Comparison of ENCODE assay signal across 8 mouse cellular contexts in the genomic region with DNA sequence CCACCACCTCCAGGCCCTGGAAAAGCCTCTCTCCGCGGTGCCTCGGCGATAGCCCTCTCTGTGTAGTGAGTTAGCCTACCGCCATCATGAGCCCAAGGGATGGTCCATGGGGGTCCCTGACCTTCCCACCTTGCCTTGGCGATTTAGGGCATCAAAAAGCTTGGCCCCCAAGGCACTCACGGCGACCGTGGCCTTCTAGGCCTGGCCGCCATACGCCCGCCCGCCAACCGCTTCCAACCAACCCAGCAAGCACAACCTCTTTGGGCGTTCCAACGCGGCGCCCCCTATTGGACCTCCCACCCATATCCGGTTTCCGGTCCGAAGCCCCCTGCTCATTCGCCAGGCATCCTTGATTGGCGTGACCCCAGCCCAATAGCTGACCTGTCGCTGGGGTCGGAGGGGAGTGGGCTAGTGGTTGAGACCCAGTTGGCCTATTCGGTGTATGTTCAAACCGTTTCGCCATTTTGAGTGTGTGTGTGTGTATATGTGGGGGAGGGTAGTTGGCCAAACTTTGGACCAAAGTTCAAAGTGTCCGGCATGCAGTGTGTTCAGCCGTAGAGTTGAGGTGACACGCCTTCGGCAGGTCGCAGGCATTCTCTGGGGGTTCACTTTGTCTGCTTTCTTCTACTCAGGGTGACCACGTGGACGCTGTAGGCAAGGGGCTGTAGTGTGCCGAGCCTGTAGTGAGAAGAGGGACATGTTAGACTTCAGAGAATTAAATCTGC. TPM values are rescaled to one million over a fixed set of nuclear protein-coding genes. Genes with fewer than 3 reads are reported as not detected.
DNase-seq lines count a peak whose midpoint lies in the region; ATAC-seq and TF ChIP-seq lines count a peak whose summit lies in the region.

No protein-coding gene starts in this region.

- H3K4me2 ChIP-seq in embryonic facial prominence, embryonic 15.5 days (replicated peaks): peak overlapping the region; percentile 58

- TF ChIP-seq CTCF in testis, adult 2 months (IDR thresholded peaks at IDR 0.05; ENCODE audit: control insufficient read depth, insufficient read depth, insufficient replicate concordance, low read depth, low read length): no peak

- 54% methylated on average over 36 of the region's 36 CpGs for WGBS in heart, embryonic 10.5 days
- WGBS in embryonic facial prominence, embryonic 15.5 days: 55% methylated on average over 36 of the region's 36 CpGs
- WGBS in hindbrain, embryonic 10.5 days: 50% methylated on average over 36 of the region's 36 CpGs

- H3K27ac ChIP-seq in heart, embryonic 10.5 days: peak overlapping the region; percentile 93
- peak overlapping the region; percentile 84 for H3K27ac ChIP-seq in embryonic facial prominence, embryonic 15.5 days (replicated peaks)
- peak overlapping the region; percentile 96 for H3K27ac ChIP-seq in hindbrain, embryonic 10.5 days
- H3K27ac ChIP-seq in testis, adult 2 months (ENCODE audit: control insufficient read depth, insufficient read depth, low read depth, low read length): peak overlapping the region; percentile 94

- peaks cover 44% of the 10 kb centered on the region for H3K4me1 ChIP-seq in heart, embryonic 10.5 days
- peaks cover 61% of the 10 kb centered on the region for H3K4me1 ChIP-seq in embryonic facial prominence, embryonic 15.5 days
- H3K4me1 ChIP-seq in hindbrain, embryonic 10.5 days (replicated peaks): peaks cover 64% of the 10 kb centered on the region
- peaks cover 26% of the 10 kb centered on the region for H3K4me1 ChIP-seq in testis, adult 2 months (ENCODE audit: control insufficient read depth, insufficient read depth, low read length)

- H3K36me3 ChIP-seq in heart, embryonic 10.5 days: peaks cover 16% of the 10 kb centered on the region; the same call in 1 of the 2 replicates
- H3K36me3 ChIP-seq in embryonic facial prominence, embryonic 15.5 days: peaks cover 7% of the 10 kb centered on the region
- peaks cover 57% of the 10 kb centered on the region for H3K36me3 ChIP-seq in hindbrain, embryonic 10.5 days
- H3K36me3 ChIP-seq in testis, adult 2 months (ENCODE audit: control insufficient read depth, insufficient read depth, low read length): no peaks in the 10 kb centered on the region; the same call in 1 of the 2 replicates

- peak; percentile 93 for TF ChIP-seq POLR2A in testis, adult 2 months (IDR thresholded peaks at IDR 0.05; ENCODE audit: control insufficient read depth, low read depth, low read length)

- DNase-seq in heart, embryonic 10.5 days (ENCODE audit: low spot score): peak; percentile 97
- no peak for DNase-seq in heart, postnatal 25 days (ENCODE audit: low spot score)
- peak; percentile 94 for DNase-seq in NIH3T3 (ENCODE audit: low read depth)
- peak; percentile 93 for DNase-seq in hindbrain, embryonic 10.5 days (ENCODE audit: low spot score)
- peak; percentile 92 for DNase-seq in liver
- peak; percentile 6 to 42 for DNase-seq in natural killer cell, adult 2 months (ENCODE audit: low spot score in 2 of 2)

- H3K9ac ChIP-seq in embryonic facial prominence, embryonic 15.5 days: peak overlapping the region; percentile 46

- peak overlapping the region; percentile 71 for H3K4me3 ChIP-seq in heart, embryonic 10.5 days
- H3K4me3 ChIP-seq in embryonic facial prominence, embryonic 15.5 days (replicated peaks): peak overlapping the region; percentile 62
- peak overlapping the region; percentile 71 for H3K4me3 ChIP-seq in hindbrain, embryonic 10.5 days
- H3K4me3 ChIP-seq in testis, adult 2 months (ENCODE audit: control insufficient read depth, low read depth, low read length): peak overlapping the region; percentile 91

- peaks cover 29% of the 10 kb centered on the region for H3K27me3 ChIP-seq in heart, embryonic 10.5 days (ENCODE audit: insufficient read depth, poor library complexity, severe bottlenecking)
- peaks cover 29% of the 10 kb centered on the region for H3K27me3 ChIP-seq in embryonic facial prominence, embryonic 15.5 days
- peaks cover 35% of the 10 kb centered on the region for H3K27me3 ChIP-seq in hindbrain, embryonic 10.5 days (ENCODE audit: insufficient read depth, poor library complexity, severe bottlenecking)
- H3K27me3 ChIP-seq in testis, adult 2 months (ENCODE audit: control insufficient read depth, insufficient read depth, low read length): no peaks in the 10 kb centered on the region; the same call in 1 of the 2 replicates

- peaks cover 49% of the 10 kb centered on the region for H3K9me3 ChIP-seq in heart, embryonic 10.5 days
- H3K9me3 ChIP-seq in embryonic facial prominence, embryonic 15.5 days (replicated peaks): peaks cover 43% of the 10 kb centered on the region
- peaks cover 61% of the 10 kb centered on the region for H3K9me3 ChIP-seq in hindbrain, embryonic 10.5 days

- intact Hi-C loops in heart, postnatal 25 days (cut with DNase I): no loop called here

- ATAC-seq in embryonic facial prominence, embryonic 15.5 days (ENCODE audit: insufficient number of reproducible peaks, low FRiP score, low TSS enrichment, low read depth): peak; percentile 87

RNA-seq across cellular contexts. Expression of gene Gnas, which starts 11.2 kb away (rescaled TPM):
- 964 and 1,128 TPM in 2 replicates for polyA plus RNA-seq in heart, embryonic 10.5 days (2016; fragmentation: Nextera tagmentation; extraction: Ambion mirVana)
- 1,000 to 10,000 TPM; 1,170 to 1,213 TPM for total RNA-seq in heart, postnatal 25 days (2021)
- 2,102 and 2,156 TPM in 2 replicates for polyA plus RNA-seq in embryonic facial prominence, embryonic 15.5 days (2015; fragmentation: Nextera tagmentation; extraction: Ambion mirVana)
- 1,166 and 1,270 TPM in 2 replicates for polyA plus RNA-seq in hindbrain, embryonic 10.5 days (2016; fragmentation: Nextera tagmentation; extraction: Ambion mirVana)
- polyA plus RNA-seq in testis, adult 2 months (2012; rRNA removed): 139 and 161 TPM in 2 replicates

RNA-seq across cellular contexts. Expression of gene Gm20721, which starts 51.2 kb away (rescaled TPM):
- polyA plus RNA-seq in heart, embryonic 10.5 days (2016; fragmentation: Nextera tagmentation; extraction: Ambion mirVana): 7.1 and 20.6 TPM in 2 replicates
- 1 to 10 TPM; 1.6 to 2.2 TPM for total RNA-seq in heart, postnatal 25 days (2021)
- polyA plus RNA-seq in embryonic facial prominence, embryonic 15.5 days (2015; fragmentation: Nextera tagmentation; extraction: Ambion mirVana): 26.0 and 38.6 TPM in 2 replicates
- polyA plus RNA-seq in hindbrain, embryonic 10.5 days (2016; fragmentation: Nextera tagmentation; extraction: Ambion mirVana): 10.5 and 13.1 TPM in 2 replicates
- not detected in 2 replicates for polyA plus RNA-seq in testis, adult 2 months (2012; rRNA removed)
